Mouse (Mus musculus): ENCODE measurements around the gene Gm42957.

- TF ChIP-seq CTCF (IDR thresholded peaks at IDR 0.05; ENCODE audit: low read depth) (no peak), EP300 (IDR thresholded peaks at IDR 0.05; ENCODE audit: low read depth) (no peak)
These were observed 37.8 kb upstream of the Gm42957 start for GRCm38 (mm10) chr3:96597435-96597891.

Measured in liver, postnatal 0 days (tissue).